Mouse (Mus musculus) stomach, postnatal 0 days (tissue): Measurements from ENCODE around the gene Ano1. TPM values are rescaled to one million over a fixed set of nuclear protein-coding genes. Genes with fewer than 3 reads are reported as not detected.

ENCODE experiments used
- ATAC-seq: fragments of 200-750 bp; cut with Nextera tagmentation; 2 replicates; pipeline ENCODE4 v1.8.0; 2017; ENCODE audit not compliant: low FRiP score, low TSS enrichment
- DNase-seq: peaks from one replicate; pipeline ENCODE4 v3.0.0-alpha.2; 2016; ENCODE audit warnings: low spot score
- H3K27ac ChIP-seq: fragments of 300-500 bp; sonication (generic); replicated peaks from 2 replicates; pipeline ENCODE4 v1.5.1; 2014; ENCODE audit warnings: mild to moderate bottlenecking, control low read depth
- H3K27me3 ChIP-seq: fragments of 300-500 bp; sonication (generic); 2 replicates; pipeline ENCODE4 v1.6.1; 2014; ENCODE audit warnings: low read length; ENCODE audit not compliant: control insufficient read depth, insufficient read depth
- H3K36me3 ChIP-seq: fragments of 300-500 bp; sonication (generic); 2 replicates; pipeline ENCODE4 v1.6.1; 2014; ENCODE audit warnings: low read length, mixed read lengths; ENCODE audit not compliant: control insufficient read depth, insufficient read depth
- H3K4me1 ChIP-seq: fragments of 300-500 bp; sonication (generic); replicated peaks from 2 replicates; pipeline ENCODE4 v1.6.1; 2014; ENCODE audit warnings: antibody characterized with exemption; ENCODE audit not compliant: control insufficient read depth, insufficient read depth
- H3K4me2 ChIP-seq: fragments of 300-500 bp; sonication (generic); replicated peaks from 2 replicates; pipeline ENCODE4 v1.6.1; 2014; ENCODE audit warnings: low read depth, mild to moderate bottlenecking, control low read depth, moderate library complexity
- H3K4me3 ChIP-seq: fragments of 300-500 bp; sonication (generic); 2 replicates; pipeline ENCODE4 v1.5.1; 2014; ENCODE audit warnings: low read depth, low read length, control low read depth
- H3K9ac ChIP-seq: fragments of 300-500 bp; sonication (generic); 2 replicates; pipeline ENCODE4 v1.6.1; 2014; ENCODE audit warnings: mild to moderate bottlenecking, low read length, control low read depth, mixed read lengths
- H3K9me3 ChIP-seq: fragments of 300-500 bp; sonication (generic); 2 replicates; pipeline ENCODE4 v1.6.1; 2016; ENCODE audit warnings: low read length; ENCODE audit not compliant: control insufficient read depth
- CTCF ChIP-seq: IDR thresholded peaks from 2 replicates; pipeline ENCODE4 v1.5.1; 2016; ENCODE audit warnings: antibody characterized with exemption, low read depth, mild to moderate bottlenecking, moderate library complexity
- EP300 ChIP-seq: optimal IDR thresholded peaks from 2 replicates; pipeline ENCODE3; 2016; ENCODE audit warnings: antibody characterized with exemption
- WGBS: fragments of 180-500 bp; shearing (Covaris S2); extraction: QIAGEN DNeasy Blood & Tissue Kit; methylation state at CpG from one replicate; pipeline ENCODE4 v1.1.7; 2014; 5-methylcytosine and 5-hydroxymethylcytosine counted together
- polyA plus RNA-seq: library from polyadenylated mRNA; unstranded; fragments of >200 nt; fragmentation: Nextera tagmentation; extraction: Ambion mirVana; gene quantifications from 2 replicates; pipeline ENCODE4 v1.2.1, GENCODE M21; 2015

Ano1 gene
- polyA plus RNA-seq, 1 experiment from 2014 or later = 32.4 TPM

DNA sequence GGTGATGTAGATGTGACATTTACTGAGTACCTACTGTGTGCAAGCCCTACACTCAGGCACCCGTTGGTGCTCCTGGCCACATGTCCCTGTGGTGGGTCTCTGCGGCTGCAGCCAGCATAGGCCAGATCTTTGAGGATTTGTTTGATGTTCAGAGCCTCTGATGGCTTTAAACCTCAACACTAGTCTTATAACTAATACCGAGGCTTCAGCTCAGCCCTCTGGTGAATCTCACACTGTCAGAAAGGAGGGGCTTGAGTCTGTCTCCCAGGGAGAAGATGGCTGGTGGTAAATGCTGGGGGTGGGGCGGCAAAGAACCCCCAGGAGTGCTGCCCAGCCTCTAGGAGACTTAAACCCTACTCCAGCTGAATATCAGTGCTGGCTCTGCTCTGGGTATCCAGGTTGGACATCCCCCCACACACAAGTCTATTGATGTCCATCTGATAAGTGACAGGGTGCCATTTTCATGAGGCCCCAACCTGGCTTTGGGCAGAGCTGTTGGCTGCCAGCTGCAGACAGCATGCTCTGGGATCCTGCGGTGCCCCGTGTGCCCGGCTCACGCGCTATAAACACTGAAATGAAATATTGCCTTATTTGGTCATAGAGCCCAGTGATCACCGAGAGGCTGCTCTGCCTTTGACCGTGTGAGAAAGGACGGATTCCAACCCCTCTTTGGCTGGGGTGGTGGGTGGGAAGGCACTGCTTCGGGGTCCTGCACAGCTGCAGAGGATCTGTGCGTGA is 1.3 kb upstream of the Ano1 start:
- peak overlapping the region; percentile 80 for H3K27ac ChIP-seq
- DNase-seq (no peak), ATAC-seq (peak; percentile 11; the same call in 1 of the 2 replicates)
- H3K27me3 ChIP-seq = no peaks in the 10 kb centered on the region
- H3K4me2 ChIP-seq = no peak overlapping the region
- H3K9ac ChIP-seq = no peak overlapping the region
- no peaks in the 10 kb centered on the region; the same call in none of the 2 replicates for H3K4me1 ChIP-seq
- no peak overlapping the region for H3K4me3 ChIP-seq
- TF ChIP-seq EP300 = no peak
- TF ChIP-seq CTCF = no peak
- H3K9me3 ChIP-seq = no peaks in the 10 kb centered on the region
- 41% methylated on average over 14 of the region's 14 CpGs for WGBS
- H3K36me3 ChIP-seq = no peaks in the 10 kb centered on the region

DNA sequence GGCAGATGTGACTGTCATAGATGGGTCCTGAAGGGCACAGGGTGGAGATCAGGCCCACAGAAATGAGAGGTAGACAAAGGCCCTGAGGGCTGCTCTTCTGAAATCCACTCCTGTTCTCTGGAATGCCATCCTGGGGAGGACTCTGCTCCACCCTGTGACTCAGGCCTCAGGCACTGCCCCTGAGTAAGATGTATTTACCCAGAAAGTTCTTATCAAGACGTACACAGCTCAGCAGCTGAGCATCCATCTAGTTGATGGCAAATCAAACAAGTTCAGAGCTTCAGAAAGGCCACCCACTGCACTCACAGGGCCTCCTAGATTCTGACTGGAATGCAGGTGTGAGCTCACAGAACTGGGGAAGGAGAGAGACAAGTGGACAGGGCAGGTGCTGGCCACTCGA is 4.0 kb downstream of the Ano1 start:
- Histone ChIP-seq H3K36me3 (no peaks in the 10 kb centered on the region), H3K4me2 (no peak overlapping the region), H3K4me3 (no peak overlapping the region), H3K4me1 (no peaks in the 10 kb centered on the region; the same call in 1 of the 2 replicates), H3K27ac (peak overlapping the region; percentile 73), H3K9ac (no peak overlapping the region), H3K9me3 (no peaks in the 10 kb centered on the region), H3K27me3 (no peaks in the 10 kb centered on the region)
- DNase-seq = peak; percentile 76
- ATAC-seq = peak; percentile 90
- WGBS = 18% methylated on average over 2 of the region's 2 CpGs
- TF ChIP-seq EP300 (no peak), CTCF (no peak)

DNA sequence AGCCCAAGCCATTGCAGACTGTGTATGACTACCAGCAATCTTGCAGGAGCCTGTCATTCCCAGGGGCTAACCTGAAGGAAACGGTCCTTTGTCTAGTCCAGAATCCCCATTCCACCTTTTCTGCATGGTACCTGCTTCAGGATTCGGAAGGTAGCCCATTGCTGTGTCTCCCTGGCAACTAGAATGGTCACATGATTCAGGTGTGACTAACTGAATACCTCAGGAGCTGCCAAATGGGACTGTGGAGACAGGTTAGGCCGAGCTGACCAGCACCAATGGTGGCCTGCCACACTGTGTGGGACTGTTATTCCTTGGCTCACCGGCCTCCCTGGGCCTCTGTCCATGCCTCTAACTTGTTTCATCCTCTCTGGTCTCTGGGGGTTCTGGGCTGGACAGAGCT is 5.3 kb downstream of the Ano1 start:
- WGBS = 84% methylated on average over 4 of the region's 4 CpGs
- ATAC-seq (no peak), DNase-seq (no peak)
- H3K4me2 ChIP-seq = no peak overlapping the region
- TF ChIP-seq CTCF (no peak), EP300 (no peak)
- H3K4me1 ChIP-seq = no peaks in the 10 kb centered on the region; the same call in 1 of the 2 replicates
- H3K27me3 ChIP-seq = no peaks in the 10 kb centered on the region
- H3K9me3 ChIP-seq = no peaks in the 10 kb centered on the region
- no peak overlapping the region for H3K27ac ChIP-seq
- no peaks in the 10 kb centered on the region for H3K36me3 ChIP-seq
- no peak overlapping the region for H3K4me3 ChIP-seq
- no peak overlapping the region for H3K9ac ChIP-seq

- Histone ChIP-seq H3K9me3 (no peaks in the 10 kb centered on the region), H3K27me3 (no peaks in the 10 kb centered on the region), H3K36me3 (no peaks in the 10 kb centered on the region), H3K4me3 (no peak overlapping the region), H3K27ac (no peak overlapping the region), H3K9ac (no peak overlapping the region), H3K4me2 (no peak overlapping the region), H3K4me1 (no peaks in the 10 kb centered on the region; the same call in 1 of the 2 replicates)
- 74% methylated on average over 5 of the region's 5 CpGs for WGBS
- ATAC-seq (no peak), DNase-seq (no peak)
- no peak for TF ChIP-seq EP300
- no peak for TF ChIP-seq CTCF
Observed at GRCm38 (mm10) chr7:144743874-144744273, 7.9 kb downstream of the Ano1 start.

DNA sequence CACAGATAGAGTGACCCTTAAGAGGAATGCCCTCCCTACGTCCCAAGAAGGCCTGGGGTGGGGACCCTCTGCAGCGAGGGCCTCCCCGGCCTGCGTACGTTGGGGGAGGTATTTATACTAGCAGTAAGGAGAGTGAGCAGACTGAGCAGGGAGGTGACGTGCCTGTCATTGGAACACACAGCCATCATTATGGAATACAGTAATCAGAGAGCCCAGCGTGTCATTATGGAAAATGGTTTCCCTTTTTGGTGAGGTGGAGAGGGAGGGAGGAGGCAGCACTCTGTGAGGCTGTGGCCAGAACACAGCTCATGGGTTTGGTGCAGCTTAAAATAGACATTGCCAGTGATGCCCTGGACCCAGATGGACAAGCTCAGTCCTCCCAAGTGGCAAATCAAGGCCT is 11.1 kb downstream of the Ano1 start:
- no peak overlapping the region for H3K9ac ChIP-seq
- H3K9me3 ChIP-seq = no peaks in the 10 kb centered on the region
- H3K4me3 ChIP-seq = no peak overlapping the region
- no peaks in the 10 kb centered on the region for H3K4me1 ChIP-seq
- WGBS = 28% methylated on average over 7 of the region's 7 CpGs
- ATAC-seq (no peak), DNase-seq (no peak)
- no peaks in the 10 kb centered on the region for H3K27me3 ChIP-seq
- TF ChIP-seq EP300 = no peak
- no peak for TF ChIP-seq CTCF
- peak overlapping the region; percentile 50; the same call in 1 of the 2 replicates for H3K27ac ChIP-seq
- no peak overlapping the region for H3K4me2 ChIP-seq
- no peaks in the 10 kb centered on the region for H3K36me3 ChIP-seq

GRCm38 (mm10) chr7:144739810-144740209 is 12.0 kb downstream of the Ano1 start:
- Histone ChIP-seq H3K36me3 (no peaks in the 10 kb centered on the region), H3K4me3 (no peak overlapping the region), H3K9me3 (no peaks in the 10 kb centered on the region), H3K4me2 (no peak overlapping the region), H3K4me1 (no peaks in the 10 kb centered on the region), H3K27ac (peak overlapping the region; percentile 75), H3K27me3 (no peaks in the 10 kb centered on the region), H3K9ac (no peak overlapping the region)
- 4% methylated on average over 3 of the region's 3 CpGs for WGBS
- DNase-seq (no peak), ATAC-seq (no peak; the same call in 1 of the 2 replicates)
- no peak for TF ChIP-seq CTCF
- no peak for TF ChIP-seq EP300
